Mouse (Mus musculus) splenic B cell, adult 2 months (primary cell): ENCODE data around the gene Adssl1.
A peak's percentile ranks its signal among the peaks of the same experiment; 100 is the strongest.

Source experiments
- DNase-seq: peaks from one replicate; pipeline ENCODE4 v3.0.0-alpha.2; 2011; ENCODE audit warnings: low read depth, low spot score
- H3K27me3 ChIP-seq: 2 replicates; pipeline ENCODE4 v1.6.1; 2012; ENCODE audit warnings: mild to moderate bottlenecking, low read length, moderate library complexity, mixed read lengths; ENCODE audit not compliant: control insufficient read depth, poor library complexity, insufficient read depth, severe bottlenecking
- H3K36me3 ChIP-seq: 2 replicates; pipeline ENCODE4 v1.6.1; 2012; ENCODE audit warnings: mild to moderate bottlenecking, low read length, moderate library complexity, mixed read lengths; ENCODE audit not compliant: control insufficient read depth, poor library complexity, insufficient read depth, severe bottlenecking

Adssl1 gene

DNA sequence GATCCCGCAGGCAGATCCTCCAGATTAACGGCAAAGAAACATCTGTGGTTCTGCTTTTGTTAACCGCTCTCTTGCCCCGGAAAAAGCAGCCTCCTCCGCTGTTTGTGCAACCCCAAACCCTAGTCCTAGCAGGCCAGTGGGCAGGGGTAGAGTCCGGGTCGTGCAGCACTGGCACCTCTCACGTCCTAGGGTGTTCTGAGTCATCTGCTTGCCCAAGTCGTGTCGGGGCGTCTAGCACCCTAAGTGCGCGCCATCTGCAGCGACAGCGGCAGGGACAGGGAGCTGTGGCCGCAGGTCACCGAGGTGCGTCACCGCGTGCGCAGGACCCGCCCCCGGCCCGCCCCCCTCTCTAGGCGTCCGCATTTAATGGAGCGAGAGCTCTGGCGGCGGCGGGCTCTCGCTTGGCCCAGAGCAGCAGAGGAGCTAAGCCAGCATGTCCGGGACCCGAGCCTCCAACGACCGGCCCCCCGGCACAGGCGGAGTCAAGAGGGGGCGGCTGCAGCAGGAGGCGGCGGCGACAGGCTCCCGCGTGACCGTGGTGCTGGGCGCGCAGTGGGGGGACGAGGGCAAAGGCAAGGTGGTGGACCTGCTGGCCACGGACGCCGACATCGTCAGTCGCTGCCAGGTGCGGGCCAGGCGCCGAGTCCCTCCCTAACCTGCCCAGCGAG, at the start of gene Adssl1:
Gene Adssl1 (plus strand): TSS at position 360 of the 668 bp plus-strand sequence.
- Histone ChIP-seq H3K27me3 (no peaks in the 10 kb centered on the region), H3K36me3 (no peaks in the 10 kb centered on the region)
- DNase-seq, result peak; percentile 78

DNA sequence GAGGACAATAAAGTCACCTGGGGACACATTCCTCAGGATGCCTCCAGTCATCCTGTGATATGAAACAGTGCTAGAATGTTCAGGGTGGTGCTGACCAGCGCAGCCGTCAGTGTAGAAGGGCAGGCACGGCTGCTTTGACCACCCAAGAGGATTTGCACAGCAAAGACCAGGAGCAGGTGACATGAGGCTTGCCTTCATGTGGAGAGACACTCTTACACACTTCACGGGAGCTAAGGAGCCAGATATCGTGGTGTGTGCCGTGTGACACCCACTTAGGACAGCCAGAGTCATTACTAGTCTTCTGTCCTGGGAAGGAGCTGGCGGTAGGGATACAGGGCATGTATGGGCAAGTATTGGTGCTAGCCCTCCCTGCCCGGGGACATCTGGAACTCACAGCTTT, 49.7 kb upstream of the Adssl1 start:
- no peak for DNase-seq
- H3K27me3 ChIP-seq, result no peaks in the 10 kb centered on the region
- no peaks in the 10 kb centered on the region; the same call in 1 of the 2 replicates for H3K36me3 ChIP-seq

DNA sequence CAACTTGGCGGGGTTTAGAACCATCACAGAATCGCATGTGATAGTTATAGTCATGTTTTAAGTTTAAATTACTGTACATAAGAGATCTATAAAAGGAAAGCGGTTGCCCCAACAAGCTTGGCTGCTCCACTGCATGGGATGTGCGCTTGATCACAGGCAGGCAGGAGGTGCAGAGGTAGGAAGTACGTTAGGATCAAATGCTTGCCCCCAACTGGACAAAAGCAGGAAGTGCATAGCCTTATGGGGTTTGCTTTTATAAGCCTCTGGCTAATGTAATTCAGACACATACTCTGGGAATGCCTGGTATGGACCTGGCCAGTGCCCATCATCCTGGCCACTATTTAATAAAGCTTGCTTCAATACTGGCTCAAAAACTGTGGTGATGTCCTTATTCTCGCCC, 48.8 kb upstream of the Adssl1 start:
- no peaks in the 10 kb centered on the region for H3K27me3 ChIP-seq
- DNase-seq, result no peak
- no peaks in the 10 kb centered on the region; the same call in 1 of the 2 replicates for H3K36me3 ChIP-seq

DNA sequence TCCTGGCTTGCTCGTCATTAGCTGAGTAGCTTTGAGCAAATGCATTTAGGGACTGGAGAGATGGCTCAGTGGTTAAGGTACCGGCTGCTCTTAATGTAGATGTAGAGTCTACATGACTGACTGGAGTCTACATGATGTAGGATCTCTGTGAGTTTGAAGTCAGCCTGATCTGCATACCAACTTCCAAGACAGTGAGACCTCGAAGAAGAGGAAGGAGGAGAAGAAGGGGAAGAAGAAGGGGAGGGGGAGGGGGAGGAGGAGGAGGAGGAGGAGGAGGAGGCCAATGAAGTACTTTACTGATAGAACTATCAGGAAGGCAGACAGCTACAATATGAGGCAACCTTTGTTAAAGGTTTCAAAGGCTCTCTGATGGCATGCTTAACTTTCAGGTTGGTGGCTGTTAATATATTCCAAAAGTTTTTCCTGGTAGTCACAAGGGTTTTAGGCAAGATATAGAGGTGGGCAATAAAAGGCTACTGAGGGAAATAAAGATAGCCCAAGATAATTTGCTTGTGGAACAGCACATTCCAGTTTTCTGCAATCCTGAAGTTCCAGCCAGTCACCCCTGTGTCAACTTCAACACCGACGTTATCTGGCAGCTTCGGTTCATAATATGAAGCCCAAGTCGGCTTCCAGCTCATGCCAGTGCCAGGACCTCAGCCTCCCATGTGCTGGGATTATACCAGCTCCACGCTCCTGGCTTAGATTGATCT, 44.4 kb upstream of the Adssl1 start:
- Histone ChIP-seq H3K27me3 (no peaks in the 10 kb centered on the region), H3K36me3 (no peaks in the 10 kb centered on the region)
- DNase-seq, result no peak

DNA sequence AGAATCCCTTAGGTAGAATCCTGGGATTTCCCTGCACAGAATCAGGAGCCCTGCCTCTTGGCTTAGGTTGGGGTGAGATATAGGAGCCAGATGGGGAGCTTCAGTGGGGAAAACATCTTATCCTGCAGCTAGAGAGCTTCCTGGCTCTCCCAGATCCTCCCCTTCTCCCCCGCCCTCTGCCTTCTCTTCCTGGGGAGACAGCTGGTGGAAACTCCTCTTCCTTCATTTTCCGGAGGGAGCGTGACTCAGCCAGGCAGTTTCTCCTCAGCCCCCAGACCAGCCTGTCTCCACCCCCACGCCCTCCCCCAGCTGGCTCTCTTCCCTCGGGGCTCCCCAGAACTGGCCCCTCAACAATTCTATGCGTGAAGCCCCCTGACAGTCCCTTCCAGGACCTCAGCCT, 43.5 kb upstream of the Adssl1 start:
- H3K27me3 ChIP-seq, result no peaks in the 10 kb centered on the region
- no peak for DNase-seq

DNA sequence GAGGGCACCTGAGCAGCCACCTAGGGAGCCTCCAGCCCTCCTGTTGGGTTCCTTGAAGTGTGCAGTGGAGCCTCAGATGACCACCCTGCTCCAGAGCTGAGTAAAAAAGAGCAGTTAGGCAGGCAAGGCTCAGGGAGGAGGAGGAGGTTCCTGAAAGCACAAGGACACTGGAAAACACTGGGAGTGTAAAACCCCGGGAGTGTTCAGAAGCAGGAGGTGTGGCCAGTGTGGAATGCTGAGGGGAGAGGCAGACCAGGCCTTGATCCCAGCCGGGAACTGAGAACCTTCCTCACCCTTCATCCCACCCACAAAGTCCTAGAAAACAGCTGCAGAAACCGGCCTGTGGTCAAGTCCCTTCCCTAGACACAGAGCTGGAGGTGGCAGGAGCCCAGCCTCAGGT, 43.1 kb upstream of the Adssl1 start:
- no peaks in the 10 kb centered on the region for H3K27me3 ChIP-seq
- no peak for DNase-seq
- no peaks in the 10 kb centered on the region for H3K36me3 ChIP-seq

More for the DNA sequence above, 43.5 kb upstream of the Adssl1 start:
- H3K36me3 ChIP-seq, result no peaks in the 10 kb centered on the region

DNA sequence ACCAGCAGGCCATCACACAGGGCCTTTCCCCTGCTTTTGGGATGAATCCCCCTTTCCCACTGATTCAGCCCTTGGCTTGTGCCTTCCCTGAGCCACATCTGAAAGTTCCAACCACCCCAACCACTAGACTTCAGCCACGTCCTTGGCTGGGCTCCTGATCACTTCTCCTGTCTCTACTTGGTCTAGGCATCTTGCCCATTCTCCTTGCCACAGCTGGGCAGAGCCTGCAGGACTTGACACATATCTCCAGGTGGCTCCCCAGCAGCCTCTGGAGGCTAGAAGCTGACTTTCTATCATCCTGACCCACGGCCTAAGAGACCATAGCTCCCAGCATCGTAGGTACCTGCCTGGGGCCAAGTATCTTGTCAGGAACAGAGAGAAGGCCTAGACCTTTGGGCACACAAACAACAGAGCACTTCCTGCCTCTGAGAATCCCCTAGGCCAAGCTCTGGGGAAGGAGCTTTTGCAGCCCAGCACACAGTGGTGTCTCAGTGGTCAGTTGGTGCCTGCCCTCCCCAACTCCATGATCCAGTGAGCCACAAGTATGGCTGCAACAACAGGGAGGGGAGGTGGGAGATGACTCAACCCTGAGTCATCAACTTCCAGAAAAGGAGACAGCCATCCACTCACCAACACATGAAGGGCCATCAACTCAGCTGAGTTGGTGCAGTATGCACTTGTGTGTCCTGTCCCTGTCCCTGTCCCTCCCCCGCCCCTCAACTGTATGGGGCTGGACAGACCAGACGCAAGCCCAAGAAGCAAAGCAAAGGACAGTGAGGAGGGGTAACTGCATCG, 41.4 kb upstream of the Adssl1 start:
- DNase-seq, result no peak
- Histone ChIP-seq H3K27me3 (no peaks in the 10 kb centered on the region), H3K36me3 (no peaks in the 10 kb centered on the region)

DNA sequence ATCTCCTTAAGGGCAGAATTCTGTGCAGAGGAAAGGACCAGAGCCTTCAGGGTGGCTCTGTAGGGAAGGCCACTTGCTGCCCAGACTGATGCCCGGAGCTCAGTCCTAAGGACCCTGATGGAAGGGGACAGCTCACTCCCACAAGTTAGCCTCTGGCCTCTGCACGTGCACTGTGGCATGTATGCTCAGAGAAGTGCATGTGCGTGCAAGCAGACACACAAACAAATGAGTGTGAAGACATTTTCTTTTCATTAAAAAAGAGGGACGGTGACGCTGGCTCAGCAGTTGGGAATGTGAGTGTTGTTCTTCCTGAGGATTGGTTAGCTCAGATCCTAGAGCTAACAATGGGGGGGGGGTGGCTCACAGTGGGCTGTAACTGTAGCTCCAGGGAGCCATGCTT, 40.4 kb upstream of the Adssl1 start:
- no peaks in the 10 kb centered on the region for H3K36me3 ChIP-seq
- no peak for DNase-seq
- no peaks in the 10 kb centered on the region for H3K27me3 ChIP-seq

DNA sequence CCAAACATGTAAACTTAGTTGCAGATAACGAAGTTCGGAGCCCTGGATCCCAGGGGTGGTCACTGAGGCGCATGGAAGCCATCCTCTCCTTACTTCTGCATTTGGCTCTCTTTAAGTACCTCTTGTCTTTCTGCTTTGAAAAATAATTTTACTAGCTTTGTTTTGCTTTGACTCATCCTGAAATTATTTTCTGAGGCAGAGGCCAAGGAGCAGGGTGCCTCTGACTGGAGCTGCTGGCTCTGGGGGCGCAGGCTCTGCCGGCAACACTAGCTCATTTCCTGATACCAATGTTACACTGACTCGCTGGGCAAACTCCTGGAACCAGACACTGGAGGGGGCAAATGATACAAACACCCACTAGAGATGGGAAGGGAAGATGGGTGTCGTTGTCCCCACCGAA, 39.9 kb upstream of the Adssl1 start:
- Histone ChIP-seq H3K36me3 (no peaks in the 10 kb centered on the region), H3K27me3 (no peaks in the 10 kb centered on the region)
- DNase-seq, result no peak

DNA sequence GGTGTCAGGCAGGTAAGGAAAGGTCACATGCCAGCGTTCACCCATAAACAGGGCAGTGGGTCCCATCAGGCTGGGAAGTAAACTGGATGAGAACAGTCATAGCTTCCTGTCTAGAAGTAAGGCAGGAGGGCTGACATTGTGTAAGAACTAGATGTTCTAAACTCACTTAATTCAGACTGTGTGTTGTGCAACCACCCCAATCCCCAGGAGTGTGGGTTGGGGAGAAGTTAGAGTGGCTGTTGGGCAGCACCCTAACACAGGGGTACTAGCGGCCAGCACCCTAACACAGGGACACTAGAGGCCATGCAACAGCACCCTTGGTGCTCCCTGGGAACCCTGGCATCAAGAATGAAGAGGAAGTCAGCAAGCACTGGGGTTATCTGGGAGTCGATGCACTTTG, 38.7 kb upstream of the Adssl1 start:
- Histone ChIP-seq H3K36me3 (no peaks in the 10 kb centered on the region), H3K27me3 (no peaks in the 10 kb centered on the region)
- DNase-seq, result no peak

DNA sequence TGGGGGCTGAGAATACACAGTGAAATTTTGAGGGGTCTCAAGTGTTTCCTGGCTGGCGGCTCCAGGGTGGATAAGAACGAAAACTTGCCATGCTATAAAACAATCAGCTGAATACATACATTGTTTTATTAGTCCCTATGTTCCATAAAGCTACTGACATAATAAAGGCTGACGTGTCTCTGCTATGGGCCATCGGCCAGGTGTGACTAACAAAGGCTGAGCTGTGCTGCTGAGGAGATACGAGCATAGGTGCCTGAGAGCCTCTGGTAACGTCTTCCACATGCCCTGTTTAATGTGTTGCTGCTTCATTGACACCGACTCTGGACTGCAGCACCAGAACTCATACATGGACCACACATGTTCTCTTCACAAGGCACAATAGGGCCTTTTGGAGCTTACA, 34.9 kb upstream of the Adssl1 start:
- Histone ChIP-seq H3K27me3 (no peaks in the 10 kb centered on the region), H3K36me3 (no peaks in the 10 kb centered on the region)
- DNase-seq, result peak; percentile 28

DNA sequence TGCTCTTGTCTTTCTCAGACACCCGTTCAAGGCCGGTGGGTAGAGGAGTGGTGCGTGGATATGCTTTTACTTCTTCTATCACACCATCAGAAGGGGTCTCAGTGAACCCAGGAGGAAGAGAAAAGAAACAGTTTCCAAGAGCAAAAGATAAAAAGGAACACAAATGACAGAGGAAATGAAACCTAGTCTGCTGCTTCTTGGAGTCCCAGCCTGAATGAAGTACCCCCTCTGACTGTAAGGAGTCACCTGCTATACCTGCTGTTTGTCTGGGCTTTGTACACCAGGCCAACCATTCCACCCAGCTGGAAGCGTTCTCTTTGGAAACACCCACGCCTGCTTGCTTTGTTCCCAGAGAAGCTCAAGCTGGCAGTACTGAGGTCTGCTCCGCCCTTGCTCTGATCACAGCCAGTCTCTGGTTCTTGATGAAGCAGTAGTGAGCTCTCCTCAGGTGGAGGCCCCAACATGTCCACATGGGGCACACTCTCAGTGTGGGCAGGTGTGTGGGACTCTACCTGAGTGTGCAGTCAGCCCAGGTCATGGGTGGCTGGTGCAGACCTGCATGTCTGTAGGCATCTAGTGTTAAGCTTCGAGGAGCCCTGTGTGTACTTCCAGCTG, 33.8 kb upstream of the Adssl1 start:
- H3K36me3 ChIP-seq, result no peaks in the 10 kb centered on the region
- peak; percentile 39 for DNase-seq
- H3K27me3 ChIP-seq, result no peaks in the 10 kb centered on the region

DNA sequence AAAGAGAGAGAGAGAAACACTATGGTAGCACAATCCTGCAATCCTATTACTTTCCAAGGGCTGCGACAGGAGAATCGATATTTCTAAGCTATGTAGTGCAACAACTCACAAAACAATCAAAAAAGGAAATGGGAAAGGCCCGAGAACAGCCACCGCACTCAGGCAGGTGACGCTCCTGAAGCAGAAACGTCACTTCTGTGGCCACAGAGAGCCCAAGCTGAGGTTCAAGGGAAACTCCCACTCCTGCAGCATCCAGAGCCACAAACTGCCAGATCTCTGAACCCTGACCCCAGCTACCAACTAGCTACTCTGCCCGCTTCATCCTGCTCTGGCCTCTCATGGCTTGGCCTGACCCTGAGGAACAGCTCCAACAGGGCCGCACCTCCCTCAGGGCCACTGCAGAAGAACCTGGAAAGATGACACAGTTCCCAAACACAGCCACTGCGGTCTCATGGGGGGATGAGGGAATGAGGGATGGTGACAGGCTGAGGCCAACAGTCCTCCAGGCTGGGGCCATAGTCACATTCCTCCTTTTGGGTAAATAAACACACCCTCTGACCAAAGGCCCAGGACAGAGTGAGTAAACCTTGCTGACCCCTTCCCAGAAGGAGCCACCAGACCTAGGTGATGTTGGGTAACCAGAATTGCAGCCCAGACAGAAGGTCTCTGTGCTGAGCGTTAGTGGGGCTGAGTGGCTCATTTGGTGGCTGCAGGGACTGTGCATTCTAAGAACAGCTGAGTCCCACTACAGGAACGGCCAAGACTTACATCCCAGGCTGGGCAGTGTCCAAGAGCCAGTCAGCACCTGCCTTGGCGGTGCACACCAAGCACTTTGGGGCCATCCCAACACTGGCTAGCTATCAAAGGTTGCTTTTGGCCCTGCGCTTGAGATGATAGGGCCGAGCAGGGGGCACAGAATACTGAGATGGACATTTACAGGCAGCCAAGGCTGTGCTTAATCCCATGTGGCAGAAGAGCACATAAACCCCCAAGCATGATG, 32.4 kb upstream of the Adssl1 start:
- no peaks in the 10 kb centered on the region for H3K36me3 ChIP-seq
- no peaks in the 10 kb centered on the region for H3K27me3 ChIP-seq
- DNase-seq, result peak; percentile 58
